Mouse (Mus musculus): Measurements from ENCODE around the gene Apol7a. TPM values are rescaled to one million over a fixed set of nuclear protein-coding genes. Genes with fewer than 3 reads are reported as not detected.
"Not testable (repeated sequence)": the region's sequence is repeated elsewhere in the genome, so short reads cannot be mapped to it uniquely, and the experiment has no call there.

Apol7a gene
- total RNA-seq (2021) = 1 to 10 TPM in 1 of 2 experiments, under 1 TPM in 1; 0.76 to 1.1 TPM
- long read RNA-seq, experiment 1, partial matches to known transcripts = 0 of 4 reads
- long read RNA-seq, experiment 1, other reads (novel, unspliced or antisense) = 1 of 4 reads
- long read RNA-seq, experiment 2, partial matches to known transcripts = 0 of 1 reads
- long read RNA-seq, experiment 2, other reads (novel, unspliced or antisense) = 1 of 1 reads

- DNase-seq (ENCODE audit: low spot score) = peak; percentile 15
Observed at GRCm38 (mm10) chr15:77399027-77399426, at the start of gene Apol7a. Gene Apol7a, minus strand, starts transcription at chr15:77399110.

- DNase-seq (ENCODE audit: low spot score) = not testable (repeated sequence)
Observed at GRCm38 (mm10) chr15:77447392-77447791, 48.5 kb upstream of the Apol7a start, which contains the start of gene Apol7b. Gene Apol7b, minus strand, starts transcription at chr15:77447492.

GRCm38 (mm10) chr15:77445668-77446067 lies 46.8 kb upstream of the Apol7a start:
- not testable (repeated sequence) for DNase-seq (ENCODE audit: low spot score)

GRCm38 (mm10) chr15:77444746-77445145 lies 45.8 kb upstream of the Apol7a start:
- DNase-seq (ENCODE audit: low spot score) = not testable (repeated sequence)

GRCm38 (mm10) chr15:77428690-77429448 lies 30.0 kb upstream of the Apol7a start:
- not testable (repeated sequence) for DNase-seq (ENCODE audit: low spot score)

GRCm38 (mm10) chr15:77422925-77423324 lies 24.0 kb upstream of the Apol7a start:
- DNase-seq (ENCODE audit: low spot score) = not testable (repeated sequence)

- DNase-seq (ENCODE audit: low spot score) = not testable (repeated sequence)
Observed at GRCm38 (mm10) chr15:77419657-77420056, 20.7 kb upstream of the Apol7a start.

GRCm38 (mm10) chr15:77416655-77417333 lies 17.9 kb upstream of the Apol7a start:
- DNase-seq (ENCODE audit: low spot score) = not testable (repeated sequence)

- DNase-seq (ENCODE audit: low spot score) = not testable (repeated sequence)
Observed at GRCm38 (mm10) chr15:77415653-77416052, 16.7 kb upstream of the Apol7a start.

- not testable (repeated sequence) for DNase-seq (ENCODE audit: low spot score)
Observed at GRCm38 (mm10) chr15:77412695-77413094, 13.8 kb upstream of the Apol7a start.

GRCm38 (mm10) chr15:77411035-77411434 lies 12.1 kb upstream of the Apol7a start, which contains the start of gene Apol9a:
Gene Apol9a, minus strand, starts transcription at chr15:77411135.
- DNase-seq (ENCODE audit: low spot score) = not testable (repeated sequence)

- not testable (repeated sequence) for DNase-seq (ENCODE audit: low spot score)
Observed at GRCm38 (mm10) chr15:77406370-77406769, 7.5 kb upstream of the Apol7a start.

GRCm38 (mm10) chr15:77397450-77398132 lies 1.3 kb downstream of the Apol7a start:
- DNase-seq (ENCODE audit: low spot score) = peak; percentile 28

- DNase-seq (ENCODE audit: low spot score) = not testable (repeated sequence)
Observed at GRCm38 (mm10) chr15:77393832-77394231, 5.1 kb downstream of the Apol7a start.

- no peak for DNase-seq (ENCODE audit: low spot score)
Observed at GRCm38 (mm10) chr15:77387462-77387861, 11.4 kb downstream of the Apol7a start.

- no peak for DNase-seq (ENCODE audit: low spot score)
Observed at GRCm38 (mm10) chr15:77384340-77385030, 14.4 kb downstream of the Apol7a start.

- DNase-seq (ENCODE audit: low spot score) = no peak
Observed at GRCm38 (mm10) chr15:77382880-77383279, 16.0 kb downstream of the Apol7a start.

GRCm38 (mm10) chr15:77382271-77382850 lies 16.5 kb downstream of the Apol7a start:
- no peak for DNase-seq (ENCODE audit: low spot score)

GRCm38 (mm10) chr15:77381481-77381880 lies 17.4 kb downstream of the Apol7a start:
- DNase-seq (ENCODE audit: low spot score) = no peak

GRCm38 (mm10) chr15:77379921-77380320 lies 19.0 kb downstream of the Apol7a start:
- DNase-seq (ENCODE audit: low spot score) = no peak
